Mouse (Mus musculus) heart, embryonic 10.5 days (tissue): ENCODE data around the gene Zscan21. TPM values are rescaled to one million over a fixed set of nuclear protein-coding genes. Genes with fewer than 3 reads are reported as not detected.
A peak's percentile ranks its signal among the peaks of the same experiment; 100 is the strongest.

Source experiments
- DNase-seq: peaks from one replicate; pipeline ENCODE4 v3.0.0-alpha.2; 2017; ENCODE audit warnings: low spot score
- H3K27ac ChIP-seq: fragments of 300-500 bp; sonication (generic); 2 replicates; pipeline ENCODE4 v1.5.1; 2016; ENCODE audit warnings: mild to moderate bottlenecking
- H3K27me3 ChIP-seq: fragments of 300-500 bp; sonication (generic); 2 replicates; pipeline ENCODE4 v1.6.1; 2016; ENCODE audit warnings: mild to moderate bottlenecking; ENCODE audit not compliant: poor library complexity, insufficient read depth, severe bottlenecking
- H3K36me3 ChIP-seq: fragments of 300-500 bp; sonication (generic); 2 replicates; pipeline ENCODE4 v1.6.1; 2016; ENCODE audit warnings: mild to moderate bottlenecking, moderate library complexity
- H3K4me1 ChIP-seq: fragments of 300-500 bp; sonication (generic); 2 replicates; pipeline ENCODE4 v1.6.1; 2016; ENCODE audit warnings: mild to moderate bottlenecking
- H3K4me3 ChIP-seq: fragments of 300-500 bp; sonication (generic); 2 replicates; pipeline ENCODE4 v1.5.1; 2016; ENCODE audit warnings: mild to moderate bottlenecking, moderate library complexity
- H3K9me3 ChIP-seq: fragments of 300-500 bp; sonication (generic); 2 replicates; pipeline ENCODE4 v1.6.1; 2016; ENCODE audit warnings: mild to moderate bottlenecking, moderate library complexity
- WGBS: fragments of 180-500 bp; shearing (Covaris S2); methylation state at CpG from one replicate; pipeline ENCODE4 v1.1.7; 2016; 5-methylcytosine and 5-hydroxymethylcytosine counted together
- polyA plus RNA-seq: library from polyadenylated mRNA; unstranded; fragments of >200 nt; fragmentation: Nextera tagmentation; extraction: Ambion mirVana; gene quantifications from 2 replicates; pipeline ENCODE4 v1.2.1, GENCODE M21; 2016

Zscan21 gene
- polyA plus RNA-seq, 1 experiment from 2014 or later: 65.1 TPM

DNA sequence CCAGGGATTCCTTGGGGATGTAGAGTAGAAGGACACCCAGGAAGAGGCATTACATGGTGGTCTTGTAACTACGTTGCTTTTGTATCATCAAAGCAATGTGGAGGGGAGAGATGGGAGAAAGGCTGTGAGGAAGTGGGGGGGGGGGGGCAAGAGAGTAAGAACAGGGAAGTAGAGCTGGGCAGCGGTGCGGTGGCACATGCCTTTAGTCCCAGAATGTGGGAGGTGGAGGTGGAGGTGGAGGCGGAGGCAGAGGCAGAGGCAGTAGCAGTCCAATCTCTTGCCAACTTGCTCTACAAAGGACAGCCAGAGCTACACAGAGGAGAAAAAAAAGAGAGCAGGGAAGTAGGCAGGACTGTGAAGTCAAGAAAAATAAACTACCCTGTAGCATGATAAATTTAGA, 21.9 kb downstream of the Zscan21 start:
- Histone ChIP-seq H3K27me3 (no peaks in the 10 kb centered on the region), H3K4me3 (no peak overlapping the region), H3K9me3 (no peaks in the 10 kb centered on the region), H3K4me1 (no peaks in the 10 kb centered on the region), H3K36me3 (peaks cover 32% of the 10 kb centered on the region), H3K27ac (no peak overlapping the region)
- WGBS: 81% methylated on average over 4 of the region's 4 CpGs
- DNase-seq: no peak

DNA sequence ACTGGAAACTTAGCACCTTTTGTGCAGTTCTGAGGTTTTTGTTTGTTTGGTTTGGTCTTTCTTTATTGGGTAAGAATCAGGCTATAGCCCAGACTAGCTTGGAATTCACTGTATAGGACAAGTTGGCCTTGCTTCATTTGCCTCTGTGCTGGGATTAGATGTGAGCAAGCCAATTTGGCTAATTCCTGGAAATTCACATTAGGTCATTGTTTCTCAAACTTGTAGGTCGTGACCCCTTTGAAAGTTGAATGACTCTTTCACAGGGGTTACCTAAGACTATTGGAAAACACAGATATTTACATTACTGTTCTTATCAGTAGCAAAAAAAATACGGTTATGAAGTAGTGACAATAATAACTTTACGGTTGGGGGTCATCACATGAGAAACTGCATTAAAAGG, 37.7 kb downstream of the Zscan21 start:
- no peaks in the 10 kb centered on the region for H3K9me3 ChIP-seq
- no peaks in the 10 kb centered on the region for H3K4me1 ChIP-seq
- H3K27ac ChIP-seq: peak overlapping the region; percentile 96; the same call in 1 of the 2 replicates
- H3K27me3 ChIP-seq: no peaks in the 10 kb centered on the region
- H3K4me3 ChIP-seq: peak overlapping the region; percentile 83
- DNase-seq: no peak
- WGBS: 76% methylated on average over 3 of the region's 3 CpGs
- H3K36me3 ChIP-seq: peaks cover 30% of the 10 kb centered on the region

GRCm38 (mm10) chr5:138155443-138155976, 38.8 kb downstream of the Zscan21 start, which contains the start of gene Zfp113:
Gene Zfp113 (minus strand): TSS chr5:138155744.
- Histone ChIP-seq H3K4me1 (no peaks in the 10 kb centered on the region), H3K36me3 (peaks cover 25% of the 10 kb centered on the region), H3K9me3 (no peaks in the 10 kb centered on the region), H3K27ac (peak within 1 kb of the TSS; percentile 96), H3K27me3 (no peaks in the 10 kb centered on the region), H3K4me3 (peak within 1 kb of the TSS; percentile 83)
- under 1% methylated on average over 31 of the region's 31 CpGs for WGBS
- DNase-seq: peak; percentile 96

DNA sequence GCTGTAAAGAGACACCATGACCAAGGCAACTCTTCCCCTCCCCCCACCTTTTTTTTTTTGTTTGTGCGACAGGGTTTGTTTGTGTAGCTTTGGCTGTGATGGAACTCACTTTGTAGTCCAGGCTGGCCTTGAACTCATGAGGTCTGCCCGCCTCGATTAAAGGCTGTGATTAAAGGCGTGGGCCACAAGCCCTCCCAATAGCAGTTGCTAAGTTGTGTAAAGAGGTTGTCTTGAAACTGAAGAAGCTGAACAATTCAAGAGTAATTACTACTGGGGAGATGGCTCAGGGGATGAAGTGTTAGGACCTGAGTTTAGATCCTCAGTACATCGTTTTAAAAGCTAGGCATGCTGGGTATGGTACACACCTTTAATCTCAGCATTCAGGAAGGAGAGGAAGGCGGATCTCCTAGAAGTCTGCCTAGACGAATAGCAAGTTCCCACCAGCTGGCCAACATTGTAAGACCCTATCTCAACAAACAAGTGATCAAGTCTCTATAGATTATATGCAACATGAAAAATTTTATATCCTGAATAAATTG, 43.6 kb downstream of the Zscan21 start:
- peak overlapping the region; percentile 90 for H3K27ac ChIP-seq

GRCm38 (mm10) chr5:138160842-138161665, 44.4 kb downstream of the Zscan21 start, which contains the start of gene Cops6:
Gene Cops6 (plus strand): TSS chr5:138161071.
- Histone ChIP-seq H3K27me3 (no peaks in the 10 kb centered on the region), H3K27ac (peak within 1 kb of the TSS; percentile 90), H3K4me1 (peaks cover 11% of the 10 kb centered on the region), H3K9me3 (no peaks in the 10 kb centered on the region), H3K4me3 (peak within 1 kb of the TSS; percentile 76), H3K36me3 (peaks cover 39% of the 10 kb centered on the region)
- WGBS: under 1% methylated on average over 42 of the region's 42 CpGs
- peak; percentile 97 for DNase-seq

More for the DNA sequence above, 43.6 kb downstream of the Zscan21 start:
- 73% methylated on average over 7 of the region's 7 CpGs for WGBS
- DNase-seq: no peak
- peak overlapping the region; percentile 76 for H3K4me3 ChIP-seq
- H3K27me3 ChIP-seq: no peaks in the 10 kb centered on the region
- H3K9me3 ChIP-seq: no peaks in the 10 kb centered on the region
- peaks cover 7% of the 10 kb centered on the region for H3K4me1 ChIP-seq
- H3K36me3 ChIP-seq: peaks cover 31% of the 10 kb centered on the region

DNA sequence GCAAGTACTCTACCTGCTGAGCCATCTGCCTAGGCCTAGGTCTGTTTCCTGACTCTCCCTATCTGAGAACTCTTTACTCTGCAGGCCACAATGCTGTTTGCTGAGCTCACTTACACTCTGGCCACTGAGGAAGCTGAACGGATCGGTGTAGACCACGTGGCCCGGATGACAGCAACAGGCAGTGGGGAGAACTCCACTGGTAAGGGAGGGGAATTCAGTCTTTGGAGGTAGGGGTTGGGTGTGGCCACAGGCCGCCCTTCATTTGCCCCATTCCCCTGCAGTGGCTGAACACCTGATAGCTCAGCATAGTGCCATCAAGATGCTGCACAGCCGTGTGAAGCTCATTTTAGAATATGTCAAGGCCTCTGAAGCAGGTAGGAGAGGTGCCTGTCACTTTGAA, 46.3 kb downstream of the Zscan21 start:
- DNase-seq: no peak
- H3K36me3 ChIP-seq: peaks cover 59% of the 10 kb centered on the region
- WGBS: 71% methylated on average over 6 of the region's 6 CpGs
- H3K9me3 ChIP-seq: no peaks in the 10 kb centered on the region
- H3K27ac ChIP-seq: no peak overlapping the region
- H3K4me3 ChIP-seq: no peak overlapping the region
- H3K4me1 ChIP-seq: peaks cover 11% of the 10 kb centered on the region
- no peaks in the 10 kb centered on the region for H3K27me3 ChIP-seq

DNA sequence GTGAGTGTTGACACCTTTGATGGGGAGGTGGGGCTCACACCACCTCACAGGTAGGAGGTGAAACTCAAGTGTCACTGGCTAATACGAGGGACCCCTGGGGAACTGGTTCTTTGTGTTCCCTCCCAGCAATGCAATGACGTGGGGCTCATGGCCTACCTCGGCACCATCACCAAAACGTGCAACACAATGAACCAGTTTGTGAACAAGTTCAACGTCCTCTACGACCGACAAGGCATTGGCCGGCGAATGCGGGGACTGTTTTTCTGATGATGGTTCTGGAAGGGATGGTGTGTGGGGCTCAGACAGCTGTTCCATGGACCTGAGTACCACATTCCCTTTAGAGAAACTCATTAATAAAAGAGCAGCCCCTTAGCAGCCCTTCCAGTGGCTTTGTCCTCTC, 46.9 kb downstream of the Zscan21 start:
- no peak overlapping the region for H3K4me3 ChIP-seq
- H3K27ac ChIP-seq: no peak overlapping the region
- H3K9me3 ChIP-seq: no peaks in the 10 kb centered on the region
- peaks cover 64% of the 10 kb centered on the region for H3K36me3 ChIP-seq
- 76% methylated on average over 10 of the region's 10 CpGs for whole genome bisulfite sequencing
- H3K27me3 ChIP-seq: no peaks in the 10 kb centered on the region
- H3K4me1 ChIP-seq: peaks cover 11% of the 10 kb centered on the region
- no peak for DNase-seq

- DNase-seq: no peak
- no peaks in the 10 kb centered on the region for H3K27me3 ChIP-seq
- H3K4me3 ChIP-seq: no peak overlapping the region
- H3K9me3 ChIP-seq: no peaks in the 10 kb centered on the region
- 83% methylated on average over 8 of the region's 8 CpGs for WGBS
- H3K4me1 ChIP-seq: peaks cover 16% of the 10 kb centered on the region
- no peak overlapping the region; the same call in 1 of the 2 replicates for H3K27ac ChIP-seq
- H3K36me3 ChIP-seq: peaks cover 77% of the 10 kb centered on the region
These were observed 48.9 kb downstream of the Zscan21 start for GRCm38 (mm10) chr5:138165594-138165993.

DNA sequence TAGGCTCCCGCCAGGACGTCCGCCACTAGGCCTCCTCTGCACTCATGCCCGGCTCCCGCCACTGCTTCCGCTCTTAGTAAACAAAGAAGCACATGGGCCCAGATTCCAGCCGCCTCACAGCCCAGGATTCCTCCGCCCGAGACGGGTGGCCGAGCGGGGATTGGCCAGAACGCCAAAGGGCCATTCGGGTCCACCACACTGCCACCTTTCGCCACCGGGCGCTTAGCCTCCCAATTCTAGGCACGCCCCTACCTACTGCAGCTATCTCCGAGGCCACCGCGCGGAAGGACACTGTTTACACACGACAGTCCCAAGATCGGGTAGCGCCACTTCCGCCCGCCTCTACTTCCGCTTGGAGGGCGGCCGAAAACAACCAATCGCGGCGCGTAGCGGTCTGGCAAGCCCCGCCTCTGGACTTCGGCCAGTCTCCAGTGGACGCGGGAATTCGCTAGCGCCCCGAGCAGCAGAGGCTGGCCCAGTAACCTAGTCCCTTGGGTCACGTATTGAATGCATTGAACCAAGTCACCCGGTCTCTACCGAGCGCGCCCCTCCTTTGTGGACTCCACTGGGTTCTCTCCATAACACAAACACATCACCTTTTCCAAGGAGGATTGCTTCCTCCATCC, 54.3 kb downstream of the Zscan21 start:
- peak; percentile 99 for DNase-seq
- peaks cover 65% of the 10 kb centered on the region for H3K36me3 ChIP-seq
- H3K4me1 ChIP-seq: peaks cover 16% of the 10 kb centered on the region
- no peaks in the 10 kb centered on the region for H3K9me3 ChIP-seq
- peak overlapping the region; percentile 85 for H3K4me3 ChIP-seq
- H3K27ac ChIP-seq: peak overlapping the region; percentile 93
- H3K27me3 ChIP-seq: no peaks in the 10 kb centered on the region
- under 1% methylated on average over 47 of the region's 47 CpGs for WGBS

- Histone ChIP-seq H3K36me3 (peaks cover 63% of the 10 kb centered on the region), H3K9me3 (no peaks in the 10 kb centered on the region), H3K4me1 (peaks cover 16% of the 10 kb centered on the region), H3K27ac (peak within 1 kb of the TSS; percentile 93), H3K27me3 (no peaks in the 10 kb centered on the region), H3K4me3 (peak within 1 kb of the TSS; percentile 85)
- peak; percentile 99 for DNase-seq
- under 1% methylated on average over 54 of the region's 54 CpGs for WGBS
These were observed 55.2 kb downstream of the Zscan21 start, which contains the start of the genes Ap4m1 and Mcm7 for GRCm38 (mm10) chr5:138171695-138172491. Gene Ap4m1 (plus strand): TSS chr5:138172002. Gene Mcm7 (minus strand): TSS chr5:138172422.

GRCm38 (mm10) chr5:138173217-138173616, 56.5 kb downstream of the Zscan21 start:
- Histone ChIP-seq H3K4me1 (peaks cover 16% of the 10 kb centered on the region), H3K36me3 (peaks cover 63% of the 10 kb centered on the region), H3K27me3 (no peaks in the 10 kb centered on the region), H3K4me3 (no peak overlapping the region), H3K27ac (no peak overlapping the region), H3K9me3 (no peaks in the 10 kb centered on the region)
- WGBS: 89% methylated on average over 3 of the region's 3 CpGs
- DNase-seq: no peak
